Mouse (Mus musculus): ENCODE results near the gene Hist1h1t. TPM values are rescaled to one million over a fixed set of nuclear protein-coding genes. Genes with fewer than 3 reads are reported as not detected.

Gene Hist1h1t
- not detected in 2 replicates for polyA plus RNA-seq (2012; rRNA removed; ENCODE audit: low replicate concordance)

DNA sequence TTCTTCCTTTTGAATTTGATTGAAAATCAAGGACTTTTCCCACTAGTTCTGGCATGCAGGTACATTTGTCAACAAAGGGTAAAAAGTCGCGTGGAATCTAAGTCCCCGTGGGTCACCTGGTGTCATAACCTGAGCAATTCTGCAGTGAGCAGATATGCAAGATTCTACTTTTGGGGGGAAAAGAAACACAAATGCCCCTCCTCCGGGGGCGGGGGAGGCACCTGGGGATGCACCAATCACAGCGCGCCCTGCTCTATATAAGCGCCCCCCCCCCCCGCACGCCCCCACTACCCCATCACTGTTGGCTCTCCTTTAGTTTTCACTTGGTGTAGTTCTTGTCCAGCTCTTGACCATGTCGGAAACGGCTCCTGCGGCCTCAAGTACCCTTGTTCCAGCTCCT, at the start of gene Hist1h1t:
Gene Hist1h1t, plus strand, starts transcription at position 301 of the 400 bp plus-strand sequence.

DNA sequence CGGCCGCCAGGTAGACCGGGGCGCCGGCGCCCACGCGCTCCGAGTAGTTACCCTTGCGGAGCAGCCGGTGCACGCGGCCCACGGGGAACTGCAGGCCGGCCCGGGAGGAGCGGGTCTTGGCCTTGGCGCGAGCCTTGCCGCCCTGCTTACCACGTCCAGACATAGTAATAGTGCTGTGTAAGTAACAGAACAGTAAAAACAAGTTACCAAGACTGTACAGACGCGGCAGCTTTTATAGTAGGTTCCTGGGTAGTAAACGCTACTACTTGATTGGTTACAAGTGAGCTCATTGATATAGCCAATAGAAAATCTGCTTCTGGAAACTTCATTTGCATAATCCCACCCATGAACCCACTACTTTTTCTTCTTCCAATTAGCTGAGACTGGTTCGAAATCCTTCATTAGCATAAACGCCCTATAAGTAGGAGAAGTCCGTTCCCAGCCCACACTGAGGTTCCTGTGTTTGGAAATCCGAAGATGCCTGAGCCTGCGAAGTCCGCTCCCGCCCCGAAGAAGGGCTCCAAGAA, 11.8 kb upstream of the Hist1h1t start, which contains the start of the genes Hist1h2ac and Hist1h2bc:
Gene Hist1h2ac, minus strand, starts transcription at position 194 of the 527 bp plus-strand sequence.
Gene Hist1h2bc, plus strand, starts transcription at position 445 of the 527 bp plus-strand sequence.

DNA sequence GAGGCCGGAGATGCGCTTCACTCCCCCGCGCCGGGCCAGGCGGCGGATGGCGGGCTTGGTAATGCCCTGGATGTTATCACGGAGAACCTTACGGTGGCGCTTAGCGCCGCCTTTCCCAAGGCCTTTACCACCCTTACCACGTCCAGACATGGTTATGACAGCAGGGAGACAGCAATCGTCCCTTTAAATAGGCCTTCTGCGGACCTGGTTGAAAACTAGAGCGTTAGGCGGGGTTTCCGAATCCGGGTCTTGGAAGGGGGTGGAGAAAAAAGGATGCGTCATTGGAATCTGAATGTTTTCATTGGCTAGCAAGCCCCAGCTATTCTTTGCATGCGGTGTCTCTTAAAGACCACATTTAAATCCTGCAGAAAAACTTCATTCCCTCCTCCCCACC, 2.7 kb downstream of the Hist1h1t start, which contains the start of gene Hist1h4c:
Gene Hist1h4c, minus strand, starts transcription at position 155 of the 394 bp plus-strand sequence.

DNA sequence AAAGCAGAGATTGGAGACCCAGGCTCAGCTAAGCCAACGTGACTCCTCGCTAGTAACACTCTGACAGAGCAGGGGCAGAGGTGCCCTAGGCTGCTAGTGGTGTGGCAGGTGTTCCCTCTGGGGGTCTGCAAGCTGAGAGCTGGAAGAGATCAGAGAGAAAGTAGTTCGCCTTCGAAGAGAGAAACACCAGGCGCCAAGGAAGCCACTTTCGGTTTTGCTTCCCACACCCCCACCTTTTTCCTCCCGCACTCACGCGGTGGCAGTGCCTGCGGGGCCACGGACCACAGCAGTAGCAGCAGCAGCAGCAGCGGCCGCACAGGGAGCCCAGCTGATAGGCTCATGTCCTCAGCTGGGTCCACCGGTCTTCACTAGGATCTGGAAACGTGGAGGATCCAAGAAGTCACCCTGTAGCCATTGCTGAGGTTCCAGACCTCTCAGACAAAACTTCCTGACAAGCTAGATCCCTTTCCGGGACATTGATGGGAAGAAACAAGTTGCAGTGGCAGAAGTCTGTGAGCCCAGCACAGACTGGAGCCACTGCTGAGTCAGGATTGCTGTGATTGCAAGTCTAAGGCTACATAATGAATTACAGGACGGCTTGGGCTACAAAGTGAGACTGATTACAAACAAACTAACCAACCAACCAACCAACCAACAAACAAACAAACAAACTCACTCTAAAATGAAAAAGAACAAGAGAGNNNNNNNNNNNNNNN, 14.9 kb downstream of the Hist1h1t start, which contains the start of gene Hfe:
Gene Hfe, minus strand, starts transcription at position 481 of the 716 bp plus-strand sequence.

DNA sequence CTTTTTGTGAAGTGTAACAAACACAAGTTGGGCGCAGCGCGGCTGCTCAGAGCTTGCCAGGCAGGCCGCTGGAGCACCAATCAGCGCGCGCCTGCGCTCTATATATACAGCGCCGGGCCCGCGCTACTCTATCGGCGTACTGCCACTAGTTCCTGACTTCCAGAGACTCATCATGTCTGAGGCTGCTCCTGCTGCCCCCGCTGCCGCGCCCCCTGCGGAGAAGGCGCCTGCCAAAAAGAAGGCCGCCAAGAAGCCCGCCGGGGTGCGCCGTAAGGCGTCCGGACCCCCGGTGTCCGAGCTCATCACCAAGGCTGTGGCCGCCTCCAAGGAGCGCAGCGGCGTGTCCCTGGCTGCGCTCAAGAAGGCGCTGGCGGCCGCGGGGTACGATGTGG, 43.1 kb downstream of the Hist1h1t start, which contains the start of gene Hist1h1c:
Gene Hist1h1c, plus strand, starts transcription at position 132 of the 392 bp plus-strand sequence.

DNA sequence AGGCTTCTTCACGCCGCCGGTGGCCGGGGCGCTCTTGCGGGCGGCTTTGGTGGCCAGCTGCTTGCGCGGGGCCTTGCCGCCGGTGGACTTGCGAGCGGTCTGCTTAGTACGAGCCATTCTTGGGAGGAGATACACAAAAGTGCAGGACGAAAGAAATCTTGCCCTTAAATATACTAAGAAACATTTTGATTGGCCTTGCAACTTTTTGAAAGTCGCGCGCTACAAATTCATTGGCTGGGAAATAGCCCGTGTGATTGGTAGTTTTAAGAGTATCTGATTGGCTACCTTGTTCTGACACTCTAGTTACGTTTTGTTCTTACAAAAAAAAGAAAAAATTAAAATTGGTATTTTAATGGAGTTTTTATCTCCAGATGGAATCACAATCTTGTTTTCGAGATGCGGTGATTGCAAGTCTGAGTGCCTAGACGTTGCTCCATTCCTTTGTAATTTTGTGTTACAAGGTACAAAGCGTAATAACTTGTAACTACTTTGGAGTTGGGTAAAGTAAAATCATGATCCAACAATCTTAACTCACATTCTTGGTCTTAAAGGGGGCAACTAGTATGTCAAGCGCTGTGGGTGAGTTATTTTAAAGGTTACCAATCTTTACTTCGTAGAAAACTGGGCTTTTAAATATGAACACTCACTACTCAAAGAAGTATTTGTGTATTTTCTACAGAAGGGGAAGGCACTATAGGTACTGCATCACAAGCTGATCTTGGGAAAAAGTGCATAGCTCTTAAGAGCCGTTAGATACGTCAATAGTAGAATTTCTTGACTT, 50.0 kb downstream of the Hist1h1t start, which contains the start of gene Hist1h3c:
Gene Hist1h3c, minus strand, starts transcription at position 222 of the 781 bp plus-strand sequence.

Other genes with a start within 250 kb of the Hist1h1t start
- not detected in 2 replicates for gene Btn1a1, start 229.9 kb upstream of the Hist1h1t start, polyA plus RNA-seq (2012; rRNA removed; ENCODE audit: low replicate concordance)
- gene Btn2a2, start 207.0 kb upstream of the Hist1h1t start, polyA plus RNA-seq (2012; rRNA removed; ENCODE audit: low replicate concordance) = not detected in 2 replicates
- 57.5 and 141 TPM in 2 replicates for gene Hist1h4h, start 164.8 kb upstream of the Hist1h1t start, polyA plus RNA-seq (2012; rRNA removed; ENCODE audit: low replicate concordance)
- gene Hist1h2af, start 161.9 kb upstream of the Hist1h1t start, polyA plus RNA-seq (2012; rRNA removed; ENCODE audit: low replicate concordance) = 3.5 and 114 TPM in 2 replicates
- 1.4 and 14.2 TPM in 2 replicates for gene Hist1h3g, start 160.4 kb upstream of the Hist1h1t start, polyA plus RNA-seq (2012; rRNA removed; ENCODE audit: low replicate concordance)
- 0.62 and 1.6 TPM in 2 replicates for gene Hist1h2bh, start 152.4 kb upstream of the Hist1h1t start, polyA plus RNA-seq (2012; rRNA removed; ENCODE audit: low replicate concordance)
- 2.2 and 3.5 TPM in 2 replicates for gene Hist1h3f, start 151.8 kb upstream of the Hist1h1t start, polyA plus RNA-seq (2012; rRNA removed; ENCODE audit: low replicate concordance)
- 1.6 and 10.0 TPM in 2 replicates for gene Hist1h4f, start 144.2 kb upstream of the Hist1h1t start, polyA plus RNA-seq (2012; rRNA removed; ENCODE audit: low replicate concordance)
- gene Hist1h1d, start 142.6 kb upstream of the Hist1h1t start, polyA plus RNA-seq (2012; rRNA removed; ENCODE audit: low replicate concordance) = 0.19 and 0.29 TPM in 2 replicates
- 4.3 and 14.6 TPM in 2 replicates for gene Hist1h3e, start 133.4 kb upstream of the Hist1h1t start, polyA plus RNA-seq (2012; rRNA removed; ENCODE audit: low replicate concordance)
- 0.97 and 6.5 TPM in 2 replicates for gene Hist1h2ae, start 124.6 kb upstream of the Hist1h1t start, polyA plus RNA-seq (2012; rRNA removed; ENCODE audit: low replicate concordance)
- gene Hist1h2bg, start 124.4 kb upstream of the Hist1h1t start, polyA plus RNA-seq (2012; rRNA removed; ENCODE audit: low replicate concordance) = 13.0 and 39.0 TPM in 2 replicates
- gene Hist1h2bf, start 121.6 kb upstream of the Hist1h1t start, polyA plus RNA-seq (2012; rRNA removed; ENCODE audit: low replicate concordance) = 7.1 TPM in 1 of 2 replicates, not detected in the other
- 1.2 and 2.4 TPM in 2 replicates for gene Hist1h2ad, start 121.4 kb upstream of the Hist1h1t start, polyA plus RNA-seq (2012; rRNA removed; ENCODE audit: low replicate concordance)
- gene Hist1h3d, start 120.1 kb upstream of the Hist1h1t start, polyA plus RNA-seq (2012; rRNA removed; ENCODE audit: low replicate concordance) = 3.8 and 10.6 TPM in 2 replicates
- gene Hist1h4d, start 114.2 kb upstream of the Hist1h1t start, polyA plus RNA-seq (2012; rRNA removed; ENCODE audit: low replicate concordance) = 3.8 and 10.8 TPM in 2 replicates
- gene Hist1h2be, start 74.7 kb upstream of the Hist1h1t start, polyA plus RNA-seq (2012; rRNA removed; ENCODE audit: low replicate concordance) = 3.5 and 10.2 TPM in 2 replicates
- 2.3 and 5.0 TPM in 2 replicates for gene Hist1h1e, start 73.3 kb upstream of the Hist1h1t start, polyA plus RNA-seq (2012; rRNA removed; ENCODE audit: low replicate concordance)
- 0.29 and 0.85 TPM in 2 replicates for gene Hist1h2ac, start 11.9 kb upstream of the Hist1h1t start, polyA plus RNA-seq (2012; rRNA removed; ENCODE audit: low replicate concordance)
- gene Hist1h2bc, start 11.6 kb upstream of the Hist1h1t start, polyA plus RNA-seq (2012; rRNA removed; ENCODE audit: low replicate concordance) = 245 and 394 TPM in 2 replicates
- 5.8 TPM in 2 replicates for gene Hist1h4c, start 2.6 kb downstream of the Hist1h1t start, polyA plus RNA-seq (2012; rRNA removed; ENCODE audit: low replicate concordance)
- 45.6 and 144 TPM in 2 replicates for gene Hfe, start 15.0 kb downstream of the Hist1h1t start, polyA plus RNA-seq (2012; rRNA removed; ENCODE audit: low replicate concordance)
- gene Hist1h1c, start 43.0 kb downstream of the Hist1h1t start, polyA plus RNA-seq (2012; rRNA removed; ENCODE audit: low replicate concordance) = 73.0 and 92.8 TPM in 2 replicates
- 0.89 and 13.7 TPM in 2 replicates for gene Hist1h3c, start 49.8 kb downstream of the Hist1h1t start, polyA plus RNA-seq (2012; rRNA removed; ENCODE audit: low replicate concordance)
- gene Hist1h2bb, start 50.9 kb downstream of the Hist1h1t start, polyA plus RNA-seq (2012; rRNA removed; ENCODE audit: low replicate concordance) = 7.3 and 9.2 TPM in 2 replicates
- gene Hist1h2ab, start 55.3 kb downstream of the Hist1h1t start, polyA plus RNA-seq (2012; rRNA removed; ENCODE audit: low replicate concordance) = 1.4 and 13.7 TPM in 2 replicates
- gene Hist1h3b, start 56.5 kb downstream of the Hist1h1t start, polyA plus RNA-seq (2012; rRNA removed; ENCODE audit: low replicate concordance) = 2.3 and 17.2 TPM in 2 replicates
- gene Hist1h4b, start 61.2 kb downstream of the Hist1h1t start, polyA plus RNA-seq (2012; rRNA removed; ENCODE audit: low replicate concordance) = 7.7 TPM in 1 of 2 replicates, not detected in the other
- 7.6 and 9.8 TPM in 2 replicates for gene Hist1h4a, start 65.4 kb downstream of the Hist1h1t start, polyA plus RNA-seq (2012; rRNA removed; ENCODE audit: low replicate concordance)
- 1.3 and 14.9 TPM in 2 replicates for gene Hist1h3a, start 66.6 kb downstream of the Hist1h1t start, polyA plus RNA-seq (2012; rRNA removed; ENCODE audit: low replicate concordance)
- 0.17 and 0.86 TPM in 2 replicates for gene Hist1h1a, start 67.9 kb downstream of the Hist1h1t start, polyA plus RNA-seq (2012; rRNA removed; ENCODE audit: low replicate concordance)
- 0.24 TPM in 1 of 2 replicates, not detected in the other for gene Trim38, start 74.1 kb downstream of the Hist1h1t start, polyA plus RNA-seq (2012; rRNA removed; ENCODE audit: low replicate concordance)
- not detected in 2 replicates for gene Slc17a2, start 111.2 kb downstream of the Hist1h1t start, polyA plus RNA-seq (2012; rRNA removed; ENCODE audit: low replicate concordance)
- not detected in 2 replicates for gene Slc17a3, start 143.6 kb downstream of the Hist1h1t start, polyA plus RNA-seq (2012; rRNA removed; ENCODE audit: low replicate concordance)
- gene Slc17a1, start 171.9 kb downstream of the Hist1h1t start, polyA plus RNA-seq (2012; rRNA removed; ENCODE audit: low replicate concordance) = not detected in 2 replicates
- gene Slc17a4, start 219.2 kb downstream of the Hist1h1t start, polyA plus RNA-seq (2012; rRNA removed; ENCODE audit: low replicate concordance) = not detected in 2 replicates
- not detected in 2 replicates for gene Hist1h2ba, start 238.3 kb downstream of the Hist1h1t start, polyA plus RNA-seq (2012; rRNA removed; ENCODE audit: low replicate concordance)
- not detected in 2 replicates for gene Hist1h2aa, start 238.6 kb downstream of the Hist1h1t start, polyA plus RNA-seq (2012; rRNA removed; ENCODE audit: low replicate concordance)

Data from subcutaneous adipose tissue, adult 2 months (tissue).